Mouse (Mus musculus): ENCODE measurements around the gene Dctn3.
"Not testable (repeated sequence)": the region's sequence is repeated elsewhere in the genome, so short reads cannot be mapped to it uniquely, and the experiment has no call there.

The Dctn3 gene

DNA sequence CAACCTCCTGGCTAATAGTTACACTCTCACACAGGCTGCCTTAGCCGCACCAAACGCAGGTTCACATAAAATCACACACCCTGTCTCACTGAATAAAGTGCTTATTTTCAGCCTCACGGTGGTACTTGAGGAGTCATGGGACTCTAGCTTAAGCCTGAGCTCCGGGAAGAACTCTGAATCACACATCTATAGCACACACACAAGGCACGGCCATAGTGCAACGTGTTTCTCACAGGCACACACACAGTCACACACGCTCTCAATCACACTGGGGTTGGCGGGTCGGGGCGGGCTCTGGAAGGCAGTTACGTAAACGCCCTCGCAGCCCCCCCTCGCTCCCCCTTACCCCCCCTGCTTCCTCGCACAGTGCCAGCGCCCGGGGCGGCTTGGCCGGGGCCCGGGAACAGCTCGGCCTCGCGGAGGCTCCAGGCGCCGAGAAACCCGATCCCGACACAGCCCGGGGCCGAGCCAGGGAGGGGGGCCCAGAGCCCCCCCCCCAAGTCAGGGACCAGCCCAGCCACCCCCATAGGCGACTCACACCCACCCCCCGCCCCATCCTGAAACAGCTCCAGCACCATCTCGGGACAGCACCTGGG, 24.5 kb downstream of the Dctn3 start:
- not testable (repeated sequence) for DNase-seq (ENCODE audit: low read depth, low spot score)

DNA sequence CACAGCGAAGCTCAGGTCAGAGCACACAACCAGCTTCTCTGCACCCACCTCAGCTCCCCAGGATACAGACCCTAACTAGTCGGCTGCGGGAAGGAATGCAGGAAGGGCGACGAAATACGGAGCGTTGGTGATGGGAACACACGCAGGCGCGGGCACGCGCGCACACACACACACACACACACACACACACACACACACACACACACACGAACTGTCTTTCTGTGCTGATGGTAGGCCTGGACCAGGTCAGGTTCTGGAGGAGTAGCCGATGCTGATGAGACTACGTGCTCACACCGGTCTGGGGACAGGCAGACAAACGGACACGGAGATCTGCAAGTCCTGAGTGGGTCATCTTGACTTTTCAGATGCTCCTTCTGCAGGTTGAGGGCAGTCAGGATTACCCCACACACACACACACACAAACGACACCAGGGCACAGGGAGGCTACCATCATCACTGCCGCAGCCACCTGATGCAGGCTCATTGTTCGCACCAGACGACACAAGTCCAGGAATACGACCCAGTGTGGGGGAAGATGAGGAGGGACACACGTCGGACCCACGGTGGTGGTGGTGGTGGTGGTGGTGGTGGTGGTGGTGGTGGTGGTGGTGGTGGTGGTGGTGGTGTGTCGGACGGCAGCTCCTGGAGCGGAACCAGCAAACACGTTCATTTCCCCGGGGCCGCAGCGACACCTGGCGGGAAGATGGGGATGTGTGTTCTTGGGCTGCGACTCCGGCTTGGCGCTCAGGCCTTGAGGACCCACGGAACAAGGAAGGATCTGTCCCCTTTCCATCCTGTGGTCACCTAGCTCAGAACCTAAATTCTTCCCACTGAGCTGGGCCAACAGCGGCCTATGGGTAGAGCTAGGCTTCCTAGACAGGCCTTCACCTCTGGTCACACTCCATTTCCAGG, 25.8 kb downstream of the Dctn3 start, which contains the start of gene Cntfr:
Cntfr (minus strand) TSS at position 160 of the 912 bp plus-strand sequence.
- DNase-seq (ENCODE audit: low read depth, low spot score): not testable (repeated sequence)

DNA sequence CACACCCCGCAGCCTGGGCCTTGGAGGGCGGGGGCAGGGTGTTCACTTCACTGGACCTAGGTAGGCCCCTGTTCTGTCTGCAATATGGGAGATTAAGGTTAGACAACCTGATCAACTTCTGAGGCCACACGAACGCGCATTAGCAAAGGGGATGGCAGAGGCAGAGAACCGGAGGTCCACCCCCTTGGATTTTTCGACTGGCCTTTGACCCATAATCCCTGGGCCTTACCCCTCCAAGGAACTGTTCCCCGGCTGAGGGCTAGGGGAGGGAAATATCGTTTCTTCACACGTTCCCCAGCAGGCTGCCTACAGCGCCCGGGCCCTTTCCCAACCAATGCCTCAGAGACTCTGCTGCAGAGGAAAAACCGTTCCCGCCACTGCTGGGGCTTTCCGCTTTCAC, 26.5 kb downstream of the Dctn3 start:
- DNase-seq (ENCODE audit: low read depth, low spot score): not testable (repeated sequence)

DNA sequence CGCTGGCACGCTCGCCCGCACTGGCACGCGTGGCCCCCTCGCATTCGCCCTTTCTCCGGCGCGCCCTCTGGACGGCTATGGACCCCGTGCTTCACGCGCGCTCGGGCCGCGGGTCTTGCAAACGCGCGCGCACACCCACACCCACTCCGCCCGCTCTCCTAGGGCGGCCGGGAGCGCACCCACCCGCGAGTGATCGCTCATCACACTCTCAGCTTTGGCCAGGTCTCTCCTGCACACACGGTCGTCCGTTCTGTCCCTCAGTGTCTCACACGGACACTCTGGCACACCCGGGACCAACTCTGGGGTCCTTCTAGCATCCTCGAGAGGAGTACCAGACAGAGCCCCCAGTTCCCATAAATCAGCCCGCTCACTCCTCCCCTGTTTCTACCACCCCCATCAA, 27.2 kb downstream of the Dctn3 start:
- not testable (repeated sequence) for DNase-seq (ENCODE audit: low read depth, low spot score)

DNA sequence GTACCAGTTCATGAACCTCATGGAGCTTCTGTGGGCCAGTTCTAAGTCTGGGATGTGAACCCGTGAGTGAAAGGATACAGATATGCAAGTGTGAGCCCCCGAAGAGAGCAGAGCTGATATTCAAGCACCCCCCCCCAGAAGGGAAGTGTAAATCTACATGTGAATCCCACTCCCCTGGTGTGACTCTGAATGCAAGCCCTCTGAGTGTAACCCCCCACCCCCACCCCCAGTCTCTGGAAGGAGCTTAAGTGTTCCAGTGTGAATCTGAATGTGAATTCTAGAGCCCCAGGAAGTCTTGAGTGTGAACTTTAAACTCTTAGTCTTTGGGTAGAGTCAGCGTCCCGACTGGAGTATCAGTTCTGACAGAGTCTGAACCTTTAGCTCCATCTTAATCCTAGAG, 29.5 kb downstream of the Dctn3 start:
- not testable (repeated sequence) for DNase-seq (ENCODE audit: low read depth, low spot score)

DNA sequence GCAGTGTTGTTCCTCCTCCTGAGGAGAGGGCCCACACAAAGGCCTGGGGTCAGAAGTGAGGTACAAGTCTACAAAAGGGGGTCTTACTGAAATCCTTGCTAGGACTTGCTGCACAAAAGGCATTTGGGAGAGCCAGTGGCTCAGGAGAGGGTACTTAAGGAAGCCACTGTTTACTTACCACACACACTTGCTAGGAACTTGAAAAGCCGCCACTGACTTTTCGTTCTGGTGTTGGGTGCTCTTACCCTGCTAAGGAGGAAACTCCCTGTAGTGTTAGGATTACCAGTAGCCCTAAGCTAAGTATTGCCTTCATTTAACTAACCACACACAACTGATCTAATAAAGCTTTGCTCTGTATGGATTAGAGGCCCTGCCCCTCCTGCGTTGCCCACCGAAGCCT, 33.0 kb downstream of the Dctn3 start:
- DNase-seq (ENCODE audit: low read depth, low spot score): not testable (repeated sequence)

DNA sequence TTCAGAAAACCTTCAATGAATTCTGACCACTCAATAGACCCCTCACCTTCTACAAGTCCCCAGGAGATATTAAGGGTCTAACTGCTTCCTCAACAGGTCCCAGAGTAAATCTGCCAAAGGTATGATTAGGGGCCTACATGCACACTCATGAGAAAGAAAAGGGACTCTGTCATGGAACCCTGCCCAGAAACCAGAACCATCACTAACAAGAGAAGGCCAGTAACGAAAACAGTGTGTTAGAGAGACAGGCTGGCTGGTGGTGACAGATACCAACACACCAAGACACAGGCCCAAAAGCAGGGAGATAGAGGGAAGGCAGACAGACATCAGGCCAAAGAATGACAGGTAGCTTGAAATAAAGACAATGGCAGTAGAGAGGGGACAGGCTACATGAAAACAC, 34.4 kb downstream of the Dctn3 start:
- not testable (repeated sequence) for DNase-seq (ENCODE audit: low read depth, low spot score)

DNA sequence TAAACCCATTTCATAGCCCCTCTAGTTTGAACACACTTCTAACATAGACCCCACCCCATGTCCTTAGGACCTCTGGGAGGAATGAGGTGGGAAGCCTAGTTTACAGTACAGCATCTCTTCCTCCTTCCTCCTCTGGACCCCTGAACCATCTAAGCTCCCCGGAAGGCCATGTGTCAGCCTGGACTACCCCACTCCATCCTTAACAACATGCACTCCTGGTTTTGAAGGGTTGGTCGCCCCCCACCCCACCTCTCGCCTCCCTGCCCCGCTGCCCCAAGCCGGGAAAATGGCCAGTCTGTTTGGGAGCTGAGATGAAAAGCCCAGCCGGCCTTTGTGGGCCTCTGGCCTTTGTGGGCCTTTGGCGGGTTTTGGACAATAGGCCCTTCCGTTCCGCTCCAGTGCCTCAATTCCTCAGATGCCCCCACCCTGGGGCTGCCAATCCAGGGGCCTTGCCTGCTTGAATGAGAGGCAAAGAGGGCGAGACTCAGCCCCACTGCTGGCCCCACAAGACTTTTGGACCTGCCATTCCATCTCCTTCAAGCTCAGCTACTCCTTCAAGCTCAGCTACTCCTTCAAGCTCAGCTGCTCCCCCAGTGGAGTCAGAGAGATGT, 37.0 kb downstream of the Dctn3 start:
- DNase-seq (ENCODE audit: low read depth, low spot score): not testable (repeated sequence)

DNA sequence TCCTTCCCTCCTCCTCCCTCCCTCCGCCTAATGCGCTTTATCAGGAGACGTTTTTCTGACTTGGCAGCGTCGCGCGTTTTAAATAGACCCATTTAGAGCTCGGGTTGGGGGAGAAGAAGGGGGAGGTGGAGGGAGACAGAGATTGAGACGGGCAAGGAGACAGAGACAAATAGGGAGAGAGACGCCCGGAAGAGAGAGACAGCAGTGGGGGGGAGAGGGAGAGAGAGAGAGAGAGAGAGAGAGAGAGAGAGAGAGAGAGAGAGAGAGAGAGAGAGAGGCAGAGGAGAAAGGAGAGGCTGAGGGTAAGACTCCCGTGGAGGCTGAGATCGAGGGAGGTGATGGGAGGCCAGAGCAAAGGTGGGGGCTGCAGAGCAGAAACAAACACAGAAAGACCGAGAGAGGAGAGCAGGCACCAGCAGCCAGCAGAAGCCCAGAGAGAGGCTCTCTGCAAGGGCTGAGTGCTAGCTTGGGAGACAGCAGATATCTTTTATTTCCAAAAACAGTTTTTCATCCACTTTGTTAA, 38.0 kb downstream of the Dctn3 start:
- not testable (repeated sequence) for DNase-seq (ENCODE audit: low read depth, low spot score)

DNA sequence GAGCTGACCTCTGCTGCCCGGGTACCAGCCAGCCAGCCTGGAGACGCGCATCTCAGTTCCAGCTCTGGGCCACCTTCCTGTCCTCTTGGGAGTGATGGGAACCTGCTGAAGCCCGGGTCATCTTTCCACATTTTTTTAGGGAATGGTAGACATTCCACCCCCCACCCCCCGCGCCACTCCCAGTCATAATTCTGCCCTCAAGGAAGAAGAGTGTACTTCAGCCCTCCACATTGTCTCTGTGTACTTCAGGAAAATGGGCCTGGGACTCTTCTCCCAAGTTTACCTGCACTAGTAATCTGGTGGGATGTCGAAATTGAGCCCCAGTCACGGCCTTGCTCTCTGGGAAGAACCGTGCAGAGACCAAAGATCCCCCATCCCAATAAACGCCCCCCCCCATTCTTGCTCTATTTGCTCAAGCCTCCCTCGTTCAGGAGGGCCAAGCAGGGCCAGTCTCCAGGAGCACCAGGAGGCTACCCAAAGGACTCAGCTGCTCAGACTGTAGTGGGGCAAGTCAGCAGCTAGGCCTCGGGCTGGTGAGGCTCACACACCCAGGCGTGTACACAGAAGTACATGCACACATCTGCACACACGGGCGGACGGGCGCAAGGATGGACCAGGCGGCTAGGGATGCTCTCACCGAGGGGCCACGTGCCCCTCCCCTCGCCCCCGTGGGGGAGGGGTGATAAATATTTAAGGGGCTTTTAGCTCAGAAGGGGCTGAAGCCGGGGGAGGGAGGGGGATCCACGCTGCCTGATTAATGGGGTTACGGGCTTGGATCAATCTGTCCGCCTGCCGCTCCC, 38.6 kb downstream of the Dctn3 start:
- not testable (repeated sequence) for DNase-seq (ENCODE audit: low read depth, low spot score)

DNA sequence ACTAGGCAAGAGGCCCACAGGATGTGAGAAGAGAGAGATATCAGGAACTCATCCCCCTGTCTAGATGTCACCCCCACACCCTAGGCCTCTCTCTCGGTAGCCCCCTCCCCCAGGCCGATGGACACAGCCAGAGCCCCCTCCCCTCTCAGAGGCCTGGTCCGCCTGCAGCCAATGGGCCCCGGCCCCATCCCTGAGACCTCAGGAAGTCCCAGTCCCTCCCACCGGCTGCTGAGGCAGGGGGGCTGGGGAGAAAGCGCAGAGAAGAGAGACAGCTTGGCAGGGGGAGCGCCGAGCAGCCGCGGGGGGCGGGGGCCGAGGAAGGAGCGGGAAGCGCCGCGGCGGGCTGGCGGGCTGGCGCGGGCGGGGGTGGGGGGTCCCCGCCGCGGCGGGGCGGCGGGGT, 39.7 kb downstream of the Dctn3 start:
- not testable (repeated sequence) for DNase-seq (ENCODE audit: low read depth, low spot score)

DNA sequence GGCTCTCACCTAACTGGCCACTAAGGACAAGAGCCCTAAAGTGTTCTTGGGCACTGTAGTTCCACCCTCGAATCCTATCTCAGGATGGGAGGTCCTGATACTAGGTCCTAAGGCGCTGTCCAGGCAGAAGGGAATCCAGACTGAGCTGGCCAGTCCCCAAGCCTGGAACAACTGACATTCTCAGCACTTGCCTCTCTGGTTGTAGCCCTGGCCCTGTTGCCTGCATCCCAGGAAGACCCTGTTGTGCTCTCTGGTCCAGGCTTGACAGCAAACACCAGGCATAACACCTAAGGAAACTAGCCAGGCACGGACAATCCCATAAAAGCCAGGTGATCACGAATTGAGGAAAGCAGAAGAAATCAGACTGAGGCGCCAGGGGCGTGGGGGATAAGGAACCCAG, 40.2 kb downstream of the Dctn3 start:
- no peak for DNase-seq (ENCODE audit: low read depth, low spot score)

DNA sequence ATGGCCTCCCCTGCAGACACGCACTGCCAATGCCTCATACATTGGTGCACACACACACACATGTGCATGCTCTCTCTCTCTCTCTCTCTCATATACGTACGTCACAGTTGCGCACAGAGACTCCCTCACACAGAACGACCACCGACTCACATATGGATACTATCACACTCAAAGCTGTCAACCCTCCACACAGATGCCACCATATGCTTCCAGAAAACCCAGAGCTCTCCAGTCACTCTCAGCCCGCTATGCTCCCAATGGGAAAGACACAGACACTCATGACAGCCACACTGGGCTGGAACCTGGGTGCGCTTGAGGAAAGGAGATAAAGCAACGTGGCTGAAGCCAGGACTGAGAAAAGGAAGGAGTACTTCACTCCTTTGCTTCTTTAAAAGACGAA, 41.0 kb downstream of the Dctn3 start:
- no peak for DNase-seq (ENCODE audit: low read depth, low spot score)

DNA sequence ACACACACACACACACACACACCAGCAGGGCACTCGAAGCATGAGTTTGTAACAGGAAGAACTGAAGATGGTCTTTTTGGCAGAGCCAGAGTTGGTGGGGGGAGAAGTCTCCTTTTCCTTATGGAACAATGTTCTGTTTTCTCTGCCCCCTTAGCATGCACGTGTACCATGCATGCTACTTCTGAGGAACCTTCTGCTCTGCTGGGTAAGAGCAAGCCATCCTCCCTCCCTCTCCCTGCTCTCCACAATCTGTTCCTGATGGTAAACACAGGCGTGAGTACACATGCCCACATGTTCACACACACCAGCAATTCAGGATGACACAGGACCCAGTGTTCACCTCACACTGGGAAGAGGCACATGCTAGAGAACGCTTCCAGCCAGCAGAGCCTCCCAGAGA, 41.8 kb downstream of the Dctn3 start:
- DNase-seq (ENCODE audit: low read depth, low spot score): no peak

DNA sequence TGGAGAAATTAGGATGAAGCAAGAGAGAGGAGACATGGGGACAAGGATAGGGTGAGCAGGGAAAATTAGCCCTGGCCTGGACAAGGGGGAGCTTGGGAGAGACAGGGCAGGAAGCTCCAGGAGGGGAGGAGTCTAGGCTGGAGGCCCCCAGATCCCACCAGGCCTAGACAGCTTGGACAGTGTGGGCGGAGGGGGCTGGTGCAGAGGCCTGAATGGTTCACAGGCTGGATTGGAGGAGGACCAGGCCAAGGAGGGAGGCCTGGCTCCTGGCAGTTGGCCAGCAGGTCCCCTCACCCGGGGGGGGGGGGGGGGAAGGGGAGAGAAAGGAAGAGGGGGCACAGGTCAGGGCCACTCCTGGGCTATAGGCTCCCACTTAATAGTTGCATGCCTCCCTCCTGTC, 43.7 kb downstream of the Dctn3 start:
- DNase-seq (ENCODE audit: low read depth, low spot score): no peak

DNA sequence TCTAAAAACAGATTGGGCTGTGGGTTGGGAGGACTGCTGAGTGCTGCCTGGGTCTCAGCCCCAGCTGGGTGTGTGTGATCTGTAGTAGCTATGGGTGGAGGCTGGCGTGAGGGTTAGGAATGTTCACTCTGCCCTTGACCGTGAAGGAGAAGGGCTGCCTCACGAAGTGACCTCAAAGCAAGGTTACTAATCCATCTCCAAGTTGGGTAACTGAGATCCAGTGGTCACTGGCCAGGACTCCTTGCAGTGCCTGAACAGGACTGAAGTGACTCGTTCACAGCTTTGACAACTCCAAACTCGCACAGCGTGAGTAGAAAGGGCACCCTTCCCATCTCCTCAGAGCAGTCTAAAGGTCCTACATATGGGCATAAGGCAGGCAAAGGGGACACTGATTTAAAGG, 44.1 kb downstream of the Dctn3 start:
- no peak for DNase-seq (ENCODE audit: low read depth, low spot score)

DNA sequence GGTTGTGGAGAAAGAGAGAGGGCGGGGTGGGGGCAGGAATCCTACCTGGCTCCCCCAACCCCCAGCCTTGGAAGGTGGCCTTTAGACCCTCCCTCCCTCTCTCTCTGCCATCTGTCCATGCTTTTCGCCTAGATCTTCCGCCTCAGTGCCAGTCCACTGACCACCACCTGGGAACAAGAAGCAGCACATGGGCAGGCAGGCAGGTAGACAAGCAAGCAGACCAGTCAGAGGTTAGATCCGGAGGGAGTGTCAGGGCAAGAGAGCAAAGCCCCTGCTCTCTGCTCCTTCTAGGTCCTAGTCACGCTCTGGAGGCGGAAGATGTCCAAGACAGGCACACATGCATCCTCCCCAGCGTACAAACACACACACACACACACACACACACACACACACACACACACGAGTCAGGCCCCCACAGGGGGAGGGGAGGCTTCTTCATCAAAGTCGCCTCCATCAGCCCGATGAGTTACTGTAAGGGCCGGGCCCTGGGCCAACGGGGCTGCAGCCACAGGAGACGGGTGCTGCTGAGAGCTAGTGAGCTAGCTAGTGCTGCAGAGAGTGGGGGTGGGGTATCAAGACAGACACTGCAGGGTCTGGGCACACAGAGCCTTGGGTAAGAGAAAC, 45.9 kb downstream of the Dctn3 start:
- DNase-seq (ENCODE audit: low read depth, low spot score): no peak

DNA sequence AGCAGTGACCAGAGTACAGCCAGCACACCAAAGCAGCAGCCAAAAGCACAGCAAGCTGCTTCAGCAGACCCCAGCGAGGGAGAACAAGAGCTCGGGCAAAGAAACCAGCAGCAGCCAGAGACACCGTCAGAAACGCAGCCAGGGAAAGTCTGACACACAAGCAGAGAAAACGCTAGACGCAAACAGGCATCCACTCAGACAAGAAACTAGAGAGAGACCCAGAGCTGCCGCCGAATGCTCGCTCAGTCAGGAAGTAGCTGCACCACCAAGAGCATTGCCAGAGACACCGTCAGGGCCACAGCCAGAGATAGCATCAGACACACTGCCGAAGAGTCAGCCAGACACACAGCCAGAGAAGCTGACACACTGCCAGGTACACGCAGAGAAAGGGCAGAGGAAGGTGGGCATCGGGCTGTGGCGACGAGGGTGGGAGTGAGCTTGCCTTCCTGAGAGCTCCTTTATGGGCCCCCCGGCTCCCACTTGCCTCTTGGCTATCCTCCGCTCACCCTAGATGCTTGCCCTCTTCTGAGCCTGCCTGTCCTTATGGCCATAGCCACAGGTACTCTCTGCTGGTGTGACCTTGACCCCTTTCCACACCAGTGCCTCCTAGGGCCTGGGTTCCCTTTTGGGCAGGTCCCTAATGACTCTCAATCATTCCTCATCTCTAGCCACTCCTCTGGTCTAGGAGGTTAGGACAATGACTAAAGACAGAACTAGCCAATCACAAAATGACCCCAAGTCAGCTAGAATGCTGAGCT, 46.5 kb downstream of the Dctn3 start:
- DNase-seq (ENCODE audit: low read depth, low spot score): no peak

DNA sequence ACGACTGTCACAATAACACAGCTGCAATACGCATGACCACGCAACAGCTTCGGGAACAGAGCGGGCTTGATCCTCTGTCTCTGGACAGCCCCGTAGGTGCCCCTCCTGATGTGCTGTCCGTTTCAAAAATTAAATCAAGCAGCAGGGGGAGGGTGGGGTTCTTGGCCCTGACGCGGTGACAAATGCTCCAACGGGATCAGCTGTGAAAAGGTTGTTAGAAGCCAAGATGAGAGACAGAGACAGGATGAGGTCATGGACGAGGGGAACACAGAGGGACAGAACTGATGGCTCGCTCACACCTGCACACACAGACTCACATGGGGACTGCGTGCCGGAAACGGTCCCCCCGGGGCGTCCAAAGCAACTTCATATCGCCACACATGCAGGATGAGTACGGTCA, 49.8 kb downstream of the Dctn3 start:
- no peak for DNase-seq (ENCODE audit: low read depth, low spot score)

DNA sequence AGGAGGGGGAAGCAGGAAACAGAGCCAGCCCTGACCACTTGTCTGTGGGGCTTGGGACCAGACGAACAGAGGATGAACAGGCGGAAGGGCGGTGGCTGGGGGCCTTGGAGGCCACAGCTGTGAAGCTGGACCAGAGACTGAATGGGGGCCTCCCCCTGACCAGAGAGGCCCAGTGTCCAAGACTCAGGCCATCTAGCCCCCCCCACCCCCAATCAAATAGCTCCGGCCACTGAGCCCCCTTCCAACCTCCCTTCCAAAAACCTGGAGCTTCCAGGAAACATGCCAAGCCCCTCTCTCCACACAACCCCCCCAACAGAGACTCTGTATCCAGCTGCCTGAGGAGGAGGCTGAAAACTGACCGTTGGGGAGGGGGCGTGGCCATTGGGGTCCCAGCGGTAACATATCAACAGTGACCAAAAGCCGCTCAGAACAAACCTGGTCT, 50.4 kb downstream of the Dctn3 start:
- no peak for DNase-seq (ENCODE audit: low read depth, low spot score)
